Mouse (Mus musculus) neural tube, embryonic 13.5 days (tissue): ENCODE data around the gene Carns1. TPM values are rescaled to one million over a fixed set of nuclear protein-coding genes. Genes with fewer than 3 reads are reported as not detected.
A peak's percentile ranks its signal among the peaks of the same experiment; 100 is the strongest.
"Not testable (repeated sequence)": the region's sequence is repeated elsewhere in the genome, so short reads cannot be mapped to it uniquely, and the experiment has no call there.

Experiments
- ATAC-seq: fragments of 200-750 bp; cut with Nextera tagmentation; 2 replicates; pipeline ENCODE4 v1.8.0; 2017; ENCODE audit warnings: low read depth, mild to moderate bottlenecking, moderate TSS enrichment, moderate library complexity
- H3K27ac ChIP-seq: fragments of 300-500 bp; sonication (generic); replicated peaks from 2 replicates; pipeline ENCODE4 v1.5.1; 2015; ENCODE audit warnings: moderate library complexity, mild to moderate bottlenecking, inconsistent platforms
- H3K27me3 ChIP-seq: fragments of 300-500 bp; sonication (generic); 2 replicates; pipeline ENCODE4 v1.6.1; 2015; ENCODE audit warnings: mild to moderate bottlenecking, inconsistent platforms
- H3K36me3 ChIP-seq: fragments of 300-500 bp; sonication (generic); 2 replicates; pipeline ENCODE4 v1.6.1; 2015; ENCODE audit warnings: mild to moderate bottlenecking, inconsistent platforms
- H3K4me1 ChIP-seq: fragments of 300-500 bp; sonication (generic); replicated peaks from 2 replicates; pipeline ENCODE4 v1.6.1; 2015; ENCODE audit warnings: inconsistent platforms
- H3K4me2 ChIP-seq: fragments of 300-500 bp; sonication (generic); 2 replicates; pipeline ENCODE4 v1.6.1; 2015; ENCODE audit warnings: inconsistent platforms, mild to moderate bottlenecking, moderate library complexity
- H3K4me3 ChIP-seq: fragments of 300-500 bp; sonication (generic); 2 replicates; pipeline ENCODE4 v1.5.1; 2015; ENCODE audit warnings: mild to moderate bottlenecking, inconsistent platforms
- H3K9ac ChIP-seq: fragments of 300-500 bp; sonication (generic); 2 replicates; pipeline ENCODE4 v1.6.1; 2015; ENCODE audit warnings: moderate library complexity, mild to moderate bottlenecking, inconsistent platforms
- H3K9me3 ChIP-seq: fragments of 300-500 bp; sonication (generic); 2 replicates; pipeline ENCODE4 v1.6.1; 2016; ENCODE audit warnings: inconsistent platforms
- WGBS: fragments of 180-500 bp; shearing (Covaris S2); methylation state at CpG from one replicate; pipeline ENCODE4 v1.1.7; 2015; 5-methylcytosine and 5-hydroxymethylcytosine counted together
- polyA plus RNA-seq: library from polyadenylated mRNA; unstranded; fragments of >200 nt; fragmentation: Nextera tagmentation; extraction: Ambion mirVana; gene quantifications from 2 replicates; pipeline ENCODE4 v1.2.1, GENCODE M21; 2015

Carns1 gene
- polyA plus RNA-seq, 1 experiment from 2014 or later: 5.1 TPM

DNA sequence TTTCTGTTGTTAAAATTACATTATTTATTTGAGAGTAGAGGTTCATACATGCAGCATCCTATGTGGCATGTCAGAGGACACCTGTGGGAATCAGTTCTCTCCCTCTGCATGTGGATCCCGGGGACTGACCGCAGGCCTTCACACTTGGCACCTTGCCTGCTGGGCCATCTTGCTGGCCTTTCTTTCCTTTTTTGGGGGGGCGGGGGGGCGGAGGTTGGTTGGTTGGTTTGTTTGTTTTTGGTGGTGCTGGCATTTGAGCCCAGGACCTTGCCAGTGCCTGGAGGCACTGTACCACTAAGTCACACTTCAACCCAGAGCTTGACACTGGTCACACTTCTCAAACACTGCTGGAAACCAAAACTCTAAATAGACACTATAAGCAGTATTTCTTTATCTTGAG is 40.9 kb downstream of the Carns1 start:
- no peak overlapping the region for H3K9ac ChIP-seq
- no peaks in the 10 kb centered on the region for H3K27me3 ChIP-seq
- no peak overlapping the region for H3K4me3 ChIP-seq
- H3K9me3 ChIP-seq: no peaks in the 10 kb centered on the region
- H3K27ac ChIP-seq: no peak overlapping the region
- 88% methylated on average over 4 of the region's 4 CpGs for WGBS
- H3K4me1 ChIP-seq: peaks cover 8% of the 10 kb centered on the region; the same call in 1 of the 2 replicates
- H3K36me3 ChIP-seq: peaks cover 40% of the 10 kb centered on the region
- no peak overlapping the region for H3K4me2 ChIP-seq
- ATAC-seq: no peak

DNA sequence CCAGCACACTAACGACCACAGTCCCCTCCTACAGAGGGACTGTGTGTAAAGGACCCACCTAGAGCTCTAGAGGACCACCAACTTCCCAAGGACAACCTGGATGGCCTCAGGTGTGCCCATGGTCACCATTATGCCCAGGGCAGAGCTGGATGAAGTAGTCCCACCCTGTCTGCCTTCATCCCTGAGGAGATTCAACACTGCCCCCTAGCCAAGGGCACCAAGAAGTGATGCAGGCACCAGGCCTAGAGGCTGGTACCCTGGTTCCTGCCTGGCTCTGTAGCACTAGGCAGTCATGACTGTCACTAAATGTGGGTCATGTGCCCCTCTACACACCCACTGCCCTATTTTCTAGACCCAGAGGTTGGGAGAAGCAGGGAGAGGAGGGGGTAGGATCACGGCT is 43.5 kb downstream of the Carns1 start:
- no peak overlapping the region for H3K27ac ChIP-seq
- no peak overlapping the region for H3K4me2 ChIP-seq
- no peak overlapping the region for H3K9ac ChIP-seq
- WGBS: 84% methylated on average over 2 of the region's 2 CpGs
- H3K4me1 ChIP-seq: peaks cover 10% of the 10 kb centered on the region
- no peak overlapping the region for H3K4me3 ChIP-seq
- H3K9me3 ChIP-seq: no peaks in the 10 kb centered on the region
- peaks cover 59% of the 10 kb centered on the region for H3K36me3 ChIP-seq
- ATAC-seq: no peak
- no peaks in the 10 kb centered on the region for H3K27me3 ChIP-seq

DNA sequence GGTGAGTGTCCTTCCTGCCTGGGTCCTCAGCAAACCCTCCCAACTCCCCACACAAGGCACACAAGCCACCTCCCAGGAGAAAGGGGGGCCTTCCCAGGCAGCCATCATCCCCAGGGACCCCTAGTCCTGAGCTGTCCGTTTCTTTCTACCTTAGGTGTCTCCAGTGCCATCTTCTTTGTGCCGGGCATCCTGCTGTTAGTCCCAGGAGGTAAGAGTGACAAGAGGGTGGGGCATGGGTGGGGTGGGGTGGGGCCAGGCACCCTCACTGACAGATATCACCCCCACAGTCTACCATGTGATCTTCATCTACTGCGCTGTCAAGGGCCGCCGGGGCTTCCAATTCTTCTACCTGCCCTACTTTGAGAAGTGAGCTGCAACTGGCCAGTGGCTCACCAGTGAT is 44.2 kb downstream of the Carns1 start:
- Histone ChIP-seq H3K4me1 (peaks cover 17% of the 10 kb centered on the region), H3K9me3 (no peaks in the 10 kb centered on the region), H3K9ac (no peak overlapping the region), H3K27me3 (no peaks in the 10 kb centered on the region), H3K36me3 (peaks cover 59% of the 10 kb centered on the region), H3K4me3 (no peak overlapping the region), H3K4me2 (no peak overlapping the region), H3K27ac (no peak overlapping the region)
- WGBS: 95% methylated on average over 5 of the region's 5 CpGs
- no peak for ATAC-seq

DNA sequence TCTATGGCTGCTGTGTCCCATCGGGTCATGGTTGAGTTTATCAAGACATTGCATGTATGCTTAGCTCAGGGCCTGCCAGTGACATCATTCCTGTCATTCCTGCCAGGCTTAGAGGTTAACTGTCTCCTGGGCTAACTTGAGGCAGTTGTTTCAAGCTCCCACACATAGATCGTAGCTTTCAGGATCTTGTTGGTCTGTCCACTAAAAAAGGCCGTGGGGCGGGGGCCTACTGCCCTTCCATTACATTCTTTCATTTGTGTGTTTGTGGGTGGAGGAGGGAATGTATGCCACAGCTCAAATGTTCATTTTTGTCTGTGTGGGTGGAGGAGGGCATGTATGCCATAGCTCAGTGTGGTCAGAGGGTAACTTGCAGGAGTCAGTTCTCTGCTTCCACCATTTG is 45.2 kb downstream of the Carns1 start:
- 87% methylated on average over 4 of the region's 4 CpGs for WGBS
- Histone ChIP-seq H3K27me3 (no peaks in the 10 kb centered on the region), H3K36me3 (peaks cover 59% of the 10 kb centered on the region), H3K27ac (no peak overlapping the region), H3K9ac (no peak overlapping the region), H3K4me2 (no peak overlapping the region), H3K4me3 (no peak overlapping the region), H3K9me3 (no peaks in the 10 kb centered on the region), H3K4me1 (peaks cover 19% of the 10 kb centered on the region)
- ATAC-seq: no peak

DNA sequence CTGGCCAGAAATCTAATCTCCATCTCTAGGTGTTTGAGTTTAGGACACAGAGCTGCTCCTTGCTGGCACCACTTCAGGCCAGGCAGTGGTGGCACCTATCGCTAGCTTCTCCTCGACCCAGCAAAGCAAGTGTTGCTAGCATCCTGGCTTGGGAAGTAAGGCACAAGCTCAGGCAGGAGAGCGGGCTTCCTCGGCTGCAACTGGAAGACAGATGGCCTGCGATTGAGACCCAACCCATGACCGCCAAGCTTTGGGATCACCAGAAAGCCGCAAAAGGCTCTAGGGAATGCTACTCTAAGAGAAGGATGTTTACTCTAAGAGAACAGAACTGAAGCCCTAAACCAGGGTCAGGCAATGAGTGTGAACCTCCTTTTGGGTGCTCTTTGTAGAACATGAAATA is 45.8 kb downstream of the Carns1 start:
- Histone ChIP-seq H3K9ac (no peak overlapping the region), H3K4me1 (peaks cover 22% of the 10 kb centered on the region), H3K36me3 (peaks cover 59% of the 10 kb centered on the region), H3K9me3 (no peaks in the 10 kb centered on the region), H3K4me2 (no peak overlapping the region), H3K4me3 (no peak overlapping the region), H3K27ac (no peak overlapping the region), H3K27me3 (no peaks in the 10 kb centered on the region)
- ATAC-seq: no peak
- 94% methylated on average over 7 of the region's 7 CpGs for WGBS

DNA sequence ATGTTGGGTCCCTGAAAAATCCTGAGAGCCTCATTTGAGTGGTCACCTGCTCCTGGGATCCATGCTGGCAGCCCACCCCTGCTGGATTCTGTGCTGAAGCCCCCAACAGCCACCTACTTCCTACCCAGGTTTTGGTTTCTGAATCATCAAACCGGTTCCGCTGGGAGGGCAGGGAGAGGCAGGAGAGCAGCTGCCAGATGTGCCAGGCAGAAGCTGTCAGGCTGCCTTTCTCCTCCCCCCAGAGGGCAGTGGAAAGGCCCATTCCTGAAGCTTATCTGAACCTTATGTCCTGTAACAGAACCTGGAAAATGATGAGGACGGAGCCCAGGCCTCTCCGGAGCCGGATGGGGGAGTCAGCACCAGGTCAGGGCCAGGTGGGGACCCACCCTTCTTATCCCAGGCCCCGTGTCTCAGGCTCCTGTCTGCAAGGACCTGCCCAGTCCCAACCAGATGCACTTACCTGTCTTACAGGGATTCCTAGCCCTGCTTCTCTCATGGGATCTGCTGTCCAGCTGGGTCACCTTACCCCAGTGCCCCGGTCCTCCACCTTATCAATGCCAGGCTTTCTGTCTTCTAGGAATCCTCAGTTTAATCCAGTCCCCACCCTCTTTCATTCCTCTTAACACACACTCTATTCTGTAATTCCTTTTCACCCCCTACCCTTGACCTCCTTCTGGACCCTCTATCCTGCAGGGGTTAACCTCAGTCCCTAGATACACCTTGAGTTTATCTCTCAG is 48.4 kb downstream of the Carns1 start:
- 74% methylated on average over 7 of the region's 7 CpGs for WGBS
- peaks cover 43% of the 10 kb centered on the region for H3K36me3 ChIP-seq
- H3K27me3 ChIP-seq: no peaks in the 10 kb centered on the region
- H3K9me3 ChIP-seq: no peaks in the 10 kb centered on the region
- H3K9ac ChIP-seq: peak overlapping the region; percentile 93
- H3K4me1 ChIP-seq: peaks cover 22% of the 10 kb centered on the region
- H3K4me3 ChIP-seq: peak overlapping the region; percentile 86
- ATAC-seq: no peak
- H3K27ac ChIP-seq: peak overlapping the region; percentile 80
- peak overlapping the region; percentile 78 for H3K4me2 ChIP-seq

DNA sequence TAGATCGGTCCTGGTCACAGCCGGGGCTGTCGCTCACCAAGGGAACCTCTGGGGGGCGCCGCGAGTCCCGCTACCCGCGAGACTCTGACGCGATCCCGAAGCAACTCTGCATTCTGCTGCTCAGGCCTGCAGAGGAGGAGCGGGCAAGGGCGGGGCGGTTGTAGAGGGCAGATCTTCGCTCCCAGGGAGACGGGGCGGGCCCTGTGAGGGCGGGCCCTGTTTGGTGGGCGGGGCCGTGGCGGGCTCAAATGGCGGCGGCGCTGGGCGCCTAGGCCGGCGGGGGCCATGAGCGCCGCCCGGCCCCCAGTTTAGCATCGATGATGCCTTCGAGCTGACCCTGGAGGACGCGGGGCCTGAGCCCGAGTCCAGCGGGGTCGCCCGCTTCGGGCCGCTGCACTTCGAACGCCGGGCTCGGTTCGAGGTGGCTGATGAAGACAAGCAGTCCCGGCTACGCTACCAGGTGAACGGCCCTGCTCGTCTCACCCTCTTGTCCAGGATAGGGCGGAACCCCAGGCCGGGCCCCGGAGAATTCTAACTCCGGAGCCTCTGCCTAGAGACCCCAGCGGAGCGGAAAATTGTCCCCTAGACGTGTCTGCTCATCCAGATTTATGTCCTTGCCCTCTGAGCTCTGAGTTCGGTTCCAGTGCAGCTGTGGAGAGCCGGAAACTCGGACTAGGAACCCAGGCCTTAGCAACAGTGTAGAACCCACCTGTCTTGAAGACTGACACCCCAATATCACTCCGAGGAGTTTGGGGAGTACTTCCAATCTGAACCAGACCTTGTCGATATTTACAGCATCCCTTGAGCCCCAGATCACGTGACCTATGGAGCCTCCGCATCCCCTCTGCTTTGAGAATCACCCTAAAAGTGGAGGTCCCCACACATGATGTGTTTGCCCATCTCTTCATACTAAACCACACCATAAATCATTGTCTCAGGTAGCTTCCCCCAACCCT is 49.3 kb downstream of the Carns1 start, which contains the start of gene Aip:
Aip (minus strand) TSS at position 118 of the 956 bp plus-strand sequence.
- WGBS: under 1% methylated on average over 64 of the region's 64 CpGs
- no peaks in the 10 kb centered on the region for H3K9me3 ChIP-seq
- H3K27me3 ChIP-seq: no peaks in the 10 kb centered on the region
- peak; percentile 92 for ATAC-seq
- H3K9ac ChIP-seq: peak within 1 kb of the TSS; percentile 93
- peak within 1 kb of the TSS; percentile 86 for H3K4me3 ChIP-seq
- H3K36me3 ChIP-seq: peaks cover 34% of the 10 kb centered on the region
- peak within 1 kb of the TSS; percentile 80 for H3K27ac ChIP-seq
- H3K4me1 ChIP-seq: peaks cover 22% of the 10 kb centered on the region
- peak within 1 kb of the TSS; percentile 78 for H3K4me2 ChIP-seq

DNA sequence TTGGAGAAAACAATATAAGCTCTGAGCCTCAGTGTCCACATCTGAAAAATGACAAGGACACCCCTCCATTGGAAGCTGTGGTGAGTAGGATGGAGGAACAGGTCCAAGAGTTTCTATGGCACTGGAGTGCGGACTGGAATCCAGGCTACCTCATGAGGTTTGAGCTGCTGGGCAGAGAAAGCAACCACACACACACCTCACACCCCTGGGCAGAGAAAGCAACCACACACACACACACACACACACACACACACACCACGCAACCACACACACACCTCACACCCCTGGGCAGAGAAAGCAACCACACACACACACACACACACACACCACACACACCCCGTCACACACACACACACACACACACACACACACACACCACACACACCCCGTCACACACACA is 50.0 kb downstream of the Carns1 start:
- Histone ChIP-seq H3K27ac (peak overlapping the region; percentile 49; the same call in 1 of the 2 replicates), H3K4me2 (peak overlapping the region; percentile 78), H3K36me3 (peaks cover 27% of the 10 kb centered on the region), H3K4me3 (peak overlapping the region; percentile 86), H3K9ac (peak overlapping the region; percentile 69), H3K4me1 (peaks cover 28% of the 10 kb centered on the region)
- not testable (repeated sequence) for H3K27me3 ChIP-seq, H3K9me3 ChIP-seq
- 10% methylated on average over 4 of the region's 4 CpGs for WGBS
- peak; percentile 32 for ATAC-seq

DNA sequence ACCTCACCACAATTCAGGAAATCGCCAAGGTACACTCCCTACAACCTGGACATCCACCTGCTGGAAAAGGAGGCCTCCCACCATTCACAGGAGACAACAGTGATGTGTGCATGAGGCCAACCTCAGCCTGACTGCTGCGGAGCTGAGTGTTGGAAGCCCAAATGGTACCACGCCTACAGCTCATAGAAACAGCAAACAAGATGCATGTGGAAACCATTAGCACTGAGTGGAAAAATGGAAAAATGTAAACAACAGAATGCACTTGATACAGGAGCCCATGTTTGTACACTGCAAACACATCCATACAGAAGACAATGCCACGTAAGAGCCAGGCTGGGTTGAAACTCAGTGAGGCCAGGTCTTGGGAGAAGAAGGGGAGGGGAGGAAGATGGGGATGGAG is 50.8 kb downstream of the Carns1 start:
- peak overlapping the region; percentile 78; the same call in 1 of the 2 replicates for H3K4me2 ChIP-seq
- H3K9ac ChIP-seq: peak overlapping the region; percentile 41

DNA sequence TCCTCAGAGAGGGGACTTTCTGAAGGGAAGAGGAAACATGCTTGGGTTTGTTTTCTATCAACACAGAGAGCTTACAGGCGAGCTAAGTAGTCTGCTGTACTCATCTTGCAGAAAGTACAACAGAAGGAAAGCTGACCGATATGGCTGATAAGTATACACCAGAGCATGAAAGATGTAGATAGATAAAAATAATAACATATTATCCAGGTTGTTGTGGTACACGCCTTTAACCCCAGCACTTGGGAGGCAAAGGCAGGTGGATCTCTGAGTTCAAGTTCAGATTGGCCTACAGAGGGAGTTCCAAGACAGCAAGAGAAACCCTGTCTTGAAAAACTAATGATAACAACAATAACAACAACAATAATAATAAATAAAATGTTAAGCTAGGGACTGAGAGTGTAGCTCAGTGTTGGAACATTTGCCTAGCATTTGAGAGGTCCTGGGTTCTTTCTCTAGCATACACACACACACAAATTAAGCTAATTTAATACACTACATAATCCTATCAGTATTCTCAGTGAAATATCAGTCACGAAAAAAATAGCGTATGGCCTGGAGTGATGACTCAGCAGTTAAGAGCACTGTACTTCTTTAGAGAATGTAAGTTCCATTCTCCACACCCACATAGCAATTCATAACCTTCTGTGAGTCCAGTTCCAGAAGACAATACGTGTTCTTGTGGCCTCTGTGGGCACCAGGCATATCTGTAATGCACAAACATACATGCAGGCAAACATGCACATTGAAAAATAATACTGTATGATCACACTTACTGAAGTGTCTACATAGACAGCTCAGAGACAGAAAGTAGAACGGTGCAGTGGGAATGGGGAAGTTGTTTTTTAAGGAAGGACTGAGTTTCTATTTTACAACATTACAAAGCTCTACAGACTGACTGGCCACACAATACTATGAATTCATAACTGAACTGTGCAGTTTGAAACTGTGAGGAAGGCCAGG is 52.6 kb downstream of the Carns1 start:
- Histone ChIP-seq H3K36me3 (peaks cover 9% of the 10 kb centered on the region), H3K4me3 (no peak overlapping the region), H3K4me2 (no peak overlapping the region), H3K27ac (no peak overlapping the region), H3K9me3 (no peaks in the 10 kb centered on the region), H3K9ac (no peak overlapping the region), H3K4me1 (peaks cover 32% of the 10 kb centered on the region), H3K27me3 (no peaks in the 10 kb centered on the region)
- 89% methylated on average over 7 of the region's 7 CpGs for WGBS
- no peak for ATAC-seq

More for the DNA sequence above, 50.8 kb downstream of the Carns1 start:
- ATAC-seq: no peak
- 82% methylated on average over 4 of the region's 4 CpGs for WGBS
- Histone ChIP-seq H3K4me3 (no peak overlapping the region), H3K4me1 (peaks cover 33% of the 10 kb centered on the region), H3K27me3 (no peaks in the 10 kb centered on the region), H3K9me3 (no peaks in the 10 kb centered on the region), H3K27ac (0 out of 2 replicates have a peak overlapping the region, but pooled peaks have one; percentile 49), H3K36me3 (peaks cover 19% of the 10 kb centered on the region)

DNA sequence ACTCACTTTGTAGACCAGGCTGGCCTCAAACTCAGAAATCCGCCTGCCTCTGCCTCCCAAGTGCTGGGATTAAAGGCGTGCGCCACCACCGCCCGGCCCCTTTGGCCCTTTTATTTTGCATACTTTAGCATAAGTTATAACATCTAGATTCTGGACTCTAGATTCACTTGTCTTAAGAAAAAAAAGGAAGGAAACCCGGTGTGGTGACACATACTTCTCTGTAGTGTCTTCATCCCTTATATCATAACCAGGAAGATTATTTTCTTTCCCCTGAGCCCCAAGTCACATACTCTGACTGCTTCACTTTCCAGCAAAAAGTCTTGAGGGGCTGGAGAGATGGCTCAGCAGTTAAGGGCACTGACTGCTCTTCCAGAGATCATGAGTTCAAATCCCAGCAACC is 53.4 kb downstream of the Carns1 start:
- H3K4me1 ChIP-seq: peaks cover 25% of the 10 kb centered on the region
- H3K4me3 ChIP-seq, H3K9ac ChIP-seq, ATAC-seq, H3K27me3 ChIP-seq, H3K9me3 ChIP-seq: not testable (repeated sequence)
- H3K27ac ChIP-seq: peak overlapping the region; percentile 46; the same call in 1 of the 2 replicates
- WGBS: 57% methylated on average over 6 of the region's 6 CpGs
- peaks cover 14% of the 10 kb centered on the region for H3K36me3 ChIP-seq
- H3K4me2 ChIP-seq: peak overlapping the region; percentile 53; the same call in 1 of the 2 replicates
